Mouse (Mus musculus) forelimb bud, embryonic 11.5 days (tissue): ENCODE results near the gene Rpl13a.
"Not testable (repeated sequence)": the region's sequence is repeated elsewhere in the genome, so short reads cannot be mapped to it uniquely, and the experiment has no call there.

Source experiments
- DNase-seq: peaks from one replicate; pipeline ENCODE4 v3.0.0-alpha.2; 2012; ENCODE audit warnings: low read depth, low spot score

Gene Rpl13a

DNA sequence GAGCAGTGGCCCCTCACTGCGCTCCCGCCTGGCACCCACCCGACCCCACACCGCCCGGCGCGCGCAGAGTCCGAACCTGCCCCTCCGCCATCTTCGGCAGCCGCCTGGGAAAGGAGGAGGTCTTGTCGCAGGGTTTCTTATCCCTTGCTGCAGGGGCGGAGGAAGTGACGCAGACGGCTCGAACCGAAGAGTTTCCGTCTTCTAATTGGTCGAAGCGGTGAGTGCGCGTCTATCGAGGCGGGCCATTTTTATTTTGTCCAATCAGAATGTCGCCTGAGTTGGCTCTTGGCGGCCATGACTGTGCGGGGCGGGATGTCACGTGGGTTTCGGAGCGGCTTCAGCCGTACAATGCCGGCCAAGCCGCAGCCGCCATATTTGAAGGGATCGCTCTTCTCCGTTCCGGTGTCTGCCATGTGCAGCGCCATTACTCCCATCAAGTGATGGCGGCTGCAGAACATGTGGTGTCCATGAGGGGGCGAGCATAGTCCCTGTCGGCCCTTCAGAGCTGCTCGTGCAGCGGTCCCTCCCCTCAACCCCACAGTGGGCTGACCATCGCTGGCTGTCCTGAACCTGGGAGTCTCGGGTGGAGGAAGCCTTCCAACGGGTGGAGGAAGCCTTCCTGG is at the start of gene Rpl13a:
Gene Rpl13a, minus strand, starts transcription at position 138 of the 623 bp plus-strand sequence.
- DNase-seq: peak; percentile 100

DNA sequence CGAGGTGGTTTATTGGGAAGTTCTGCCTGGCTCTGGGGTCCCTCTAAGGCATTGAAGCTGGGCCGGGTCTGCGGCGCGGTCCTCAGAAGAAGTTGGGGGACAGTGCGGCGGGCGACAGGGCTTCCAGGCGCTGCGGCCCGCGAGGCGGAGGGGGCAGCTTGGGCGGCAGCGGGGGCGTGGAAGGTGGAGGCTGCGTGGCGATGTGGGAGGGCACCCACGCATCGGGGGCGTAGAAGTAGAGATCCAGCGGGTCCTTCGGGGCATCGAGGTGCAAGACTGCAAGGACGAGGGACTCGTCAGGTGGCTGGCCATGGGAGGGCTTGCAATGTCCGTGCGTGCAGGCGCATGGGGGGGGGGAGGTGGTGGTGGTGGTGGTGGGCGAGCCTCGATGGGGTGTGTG is 47.8 kb upstream of the Rpl13a start:
- DNase-seq: no peak

DNA sequence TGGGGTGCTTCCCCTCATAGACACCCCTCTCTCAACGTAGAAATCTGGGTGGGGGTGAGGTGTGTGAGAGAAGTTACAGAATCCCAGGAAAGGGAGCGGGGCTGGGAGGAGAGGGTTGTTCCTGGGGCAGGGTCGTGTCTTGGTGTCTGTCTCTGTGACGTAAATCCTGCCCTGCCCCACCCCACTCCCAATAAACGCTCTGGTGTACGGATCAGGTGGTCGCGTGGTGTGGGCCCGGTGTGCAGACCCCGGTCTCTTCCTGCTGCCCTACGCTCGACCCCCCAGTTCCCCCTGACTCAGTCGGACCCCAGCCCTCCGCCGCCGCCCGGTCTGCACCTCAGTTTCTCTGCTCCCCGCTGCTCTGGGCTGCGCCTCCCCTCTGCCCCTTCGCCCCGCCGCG is 47.4 kb upstream of the Rpl13a start:
- no peak for DNase-seq

DNA sequence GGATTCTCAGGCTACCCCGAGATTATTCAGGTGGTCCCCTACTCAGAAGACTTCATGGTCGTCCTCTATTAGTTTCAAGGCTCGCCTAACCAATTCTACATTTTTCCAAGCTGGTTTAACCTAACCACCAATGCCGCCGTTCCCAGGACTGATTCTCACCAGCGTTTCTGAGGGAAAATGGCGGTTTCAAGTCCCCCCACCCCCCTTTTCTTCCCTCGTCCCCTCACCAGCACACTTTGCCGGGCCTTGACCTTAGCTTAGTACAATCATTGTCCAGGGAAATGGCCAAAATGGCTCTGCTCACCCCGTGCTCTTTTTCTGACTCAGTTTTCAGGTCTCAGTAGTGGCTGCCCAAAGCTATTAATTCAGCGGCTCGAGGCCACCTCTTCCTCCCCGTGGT is 46.8 kb upstream of the Rpl13a start:
- DNase-seq: no peak

DNA sequence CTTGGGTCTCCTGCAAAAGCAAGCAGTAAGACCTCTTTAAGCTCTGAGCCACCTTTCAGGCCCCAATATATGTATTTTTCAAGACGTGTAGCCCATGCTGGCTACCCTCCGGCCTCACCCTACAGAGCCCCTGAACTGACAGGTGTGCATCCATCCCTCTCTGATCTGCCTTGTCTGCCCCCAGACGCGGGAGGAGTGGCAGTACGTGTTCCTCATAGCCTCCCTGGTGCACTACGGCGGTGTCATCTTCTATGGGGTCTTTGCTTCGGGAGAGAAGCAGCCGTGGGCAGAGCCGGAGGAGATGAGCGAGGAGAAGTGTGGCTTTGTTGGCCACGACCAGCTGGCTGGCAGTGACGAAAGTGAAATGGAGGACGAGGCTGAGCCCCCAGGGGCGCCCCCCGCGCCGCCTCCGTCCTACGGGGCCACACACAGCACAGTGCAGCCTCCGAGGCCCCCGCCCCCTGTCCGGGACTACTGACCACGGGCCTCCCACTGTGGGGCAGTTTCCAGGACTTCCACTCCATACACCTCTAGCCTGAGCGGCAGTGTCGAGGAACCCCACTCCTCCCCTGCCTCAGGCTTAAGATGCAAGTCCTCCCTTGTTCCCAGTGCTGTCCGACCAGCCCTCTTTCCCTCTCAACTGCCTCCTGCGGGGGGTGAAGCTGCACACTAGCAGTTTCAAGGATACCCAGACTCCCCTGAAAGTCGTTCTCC is 46.2 kb upstream of the Rpl13a start:
- DNase-seq: no peak

DNA sequence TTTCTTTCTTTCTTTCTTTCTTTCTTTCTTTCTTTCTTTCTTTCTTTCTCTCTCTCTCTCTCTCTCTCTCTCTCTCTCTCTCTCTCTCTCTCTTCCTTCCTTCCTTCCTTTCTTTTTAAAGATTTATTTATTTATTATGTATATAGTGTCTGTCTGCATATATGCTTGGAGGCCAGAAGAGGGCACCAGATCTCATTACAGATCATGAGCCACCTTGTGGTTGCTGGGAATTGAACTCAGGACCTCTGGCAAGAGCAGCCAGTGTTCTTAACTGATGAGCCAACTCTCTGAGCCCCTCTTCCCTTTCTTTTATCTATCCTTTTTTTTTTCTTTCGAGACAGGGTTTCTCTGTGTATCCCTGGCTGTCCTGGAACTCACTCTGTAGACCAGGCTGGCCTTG is 45.2 kb upstream of the Rpl13a start:
- DNase-seq: not testable (repeated sequence)

DNA sequence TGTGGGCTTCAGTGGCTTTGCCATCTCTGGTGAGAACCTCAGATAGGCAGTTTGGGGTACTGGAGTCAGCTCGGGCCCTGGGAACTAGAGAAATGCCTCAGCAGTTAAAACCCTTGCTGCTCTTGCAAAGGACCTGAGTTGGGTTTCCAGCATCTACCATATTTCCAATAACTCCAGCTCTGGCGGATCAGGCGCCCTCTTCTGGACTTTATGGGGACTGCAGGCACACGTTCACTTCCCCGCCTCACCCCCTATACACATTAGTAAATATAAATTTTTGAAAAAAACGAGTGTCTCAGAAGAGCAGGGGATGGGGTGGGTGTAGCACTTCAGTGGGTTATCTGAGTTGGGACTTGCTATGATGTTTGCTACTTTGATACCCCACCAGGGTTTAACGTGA is 44.4 kb upstream of the Rpl13a start:
- DNase-seq: no peak

DNA sequence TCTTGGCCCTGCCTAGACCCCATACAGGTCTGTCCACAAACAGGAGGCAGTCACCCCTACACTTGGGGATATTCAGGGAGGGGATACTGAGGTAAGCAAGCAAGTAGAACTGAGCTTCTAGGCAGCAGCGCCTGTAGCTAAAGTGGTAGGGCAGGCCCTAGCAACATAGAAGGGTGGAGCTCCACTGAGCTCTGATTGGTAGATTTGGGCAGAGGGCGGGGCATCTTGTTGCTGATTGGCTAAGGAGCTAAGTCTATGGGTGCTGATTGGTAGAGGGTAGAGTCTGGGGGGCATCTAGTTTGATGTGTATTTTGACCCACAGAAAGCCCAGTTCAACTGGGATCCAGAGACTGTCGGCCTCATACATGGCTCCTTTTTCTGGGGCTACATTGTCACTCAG is 40.9 kb upstream of the Rpl13a start:
- no peak for DNase-seq

DNA sequence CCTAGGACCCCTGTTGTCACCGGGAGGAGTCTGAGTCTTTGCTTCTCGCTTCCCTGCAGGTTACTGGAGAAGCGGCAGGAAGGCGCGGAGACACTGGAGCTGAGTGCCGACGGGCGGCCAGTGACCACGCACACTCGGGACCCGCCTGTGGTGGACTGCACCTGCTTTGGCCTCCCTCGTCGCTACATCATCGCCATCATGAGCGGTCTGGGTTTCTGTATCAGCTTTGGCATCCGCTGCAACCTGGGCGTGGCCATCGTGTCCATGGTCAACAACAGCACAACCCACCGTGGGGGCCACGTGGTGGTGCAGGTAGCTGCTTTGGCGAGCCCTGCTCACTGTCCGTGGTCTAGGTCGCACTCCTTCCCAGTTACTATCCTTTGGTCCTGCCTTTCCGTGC is 40.1 kb upstream of the Rpl13a start:
- no peak for DNase-seq

DNA sequence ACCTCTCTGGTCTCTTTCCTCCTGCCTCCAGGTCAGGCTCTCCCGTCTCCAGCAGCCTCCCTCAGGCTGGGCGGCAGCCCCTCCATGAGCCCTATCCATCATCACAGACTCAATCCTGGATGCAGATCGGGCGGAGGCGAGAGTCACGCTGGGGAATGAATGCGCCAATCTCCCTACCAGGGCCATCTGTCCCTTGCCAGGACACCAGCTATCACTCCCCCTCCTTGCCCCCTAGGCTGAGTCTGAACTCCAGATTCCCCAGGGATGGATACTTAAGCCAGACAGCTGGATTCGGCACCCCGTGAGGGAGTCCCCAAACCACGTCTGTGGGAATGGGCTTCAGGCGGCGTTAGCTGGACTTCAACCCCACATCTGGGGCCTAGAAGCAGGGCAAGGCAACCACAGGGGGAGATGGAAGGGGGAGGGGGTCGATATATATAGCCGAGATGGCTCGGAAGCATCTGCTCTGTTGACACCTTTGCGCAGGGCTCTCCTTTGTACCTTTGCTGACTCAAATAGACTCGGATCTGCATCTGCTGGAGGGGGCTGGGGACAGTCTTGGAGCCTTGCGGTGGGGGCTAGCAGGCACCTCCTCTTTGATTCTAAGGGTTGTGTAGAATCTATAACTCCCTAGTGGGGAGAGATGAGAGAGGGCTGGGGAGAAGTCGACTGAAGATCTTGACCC is 39.3 kb upstream of the Rpl13a start:
- DNase-seq: no peak

DNA sequence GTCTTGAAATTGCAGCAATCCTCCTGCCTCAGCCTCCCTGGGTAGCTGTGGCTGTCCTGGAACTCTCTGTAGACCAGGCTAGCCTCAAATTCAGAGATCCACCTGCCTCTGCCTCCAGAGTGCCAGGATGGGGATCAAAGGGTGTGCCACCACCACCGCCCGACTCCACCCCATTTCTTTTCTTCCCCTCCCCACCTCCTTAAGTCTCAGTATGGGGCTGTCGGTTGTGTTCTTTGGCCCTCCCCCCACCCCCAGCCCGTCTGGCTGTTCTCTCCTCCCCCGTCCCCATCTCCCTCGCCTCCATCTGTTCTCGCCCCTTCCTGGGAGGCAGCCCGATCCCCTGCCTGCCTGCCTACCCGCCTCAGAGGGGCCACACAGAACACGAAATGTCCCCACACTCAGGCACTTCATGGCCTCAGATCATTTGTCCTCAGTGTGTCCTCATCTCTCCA is 38.4 kb upstream of the Rpl13a start:
- DNase-seq: no peak

DNA sequence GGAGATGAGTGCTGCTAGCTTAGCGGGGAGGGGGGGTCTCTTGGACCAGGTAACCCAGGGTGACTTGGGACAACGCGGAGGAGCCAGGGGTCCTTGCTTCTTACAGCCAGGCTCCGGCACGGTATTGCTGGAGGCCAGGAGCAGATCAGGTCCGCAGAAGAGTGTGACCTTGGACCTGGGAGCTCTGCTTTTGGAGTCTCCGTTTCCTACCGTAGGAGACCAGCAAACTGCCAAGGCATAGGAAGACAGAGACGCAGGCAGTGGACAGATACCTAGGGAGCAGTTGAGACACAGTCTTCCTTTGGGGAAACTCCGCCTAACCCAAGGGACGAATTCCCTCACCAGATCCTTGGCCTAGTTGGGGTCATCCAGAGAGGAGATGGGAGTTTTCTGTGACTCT is 37.1 kb upstream of the Rpl13a start:
- DNase-seq: no peak

DNA sequence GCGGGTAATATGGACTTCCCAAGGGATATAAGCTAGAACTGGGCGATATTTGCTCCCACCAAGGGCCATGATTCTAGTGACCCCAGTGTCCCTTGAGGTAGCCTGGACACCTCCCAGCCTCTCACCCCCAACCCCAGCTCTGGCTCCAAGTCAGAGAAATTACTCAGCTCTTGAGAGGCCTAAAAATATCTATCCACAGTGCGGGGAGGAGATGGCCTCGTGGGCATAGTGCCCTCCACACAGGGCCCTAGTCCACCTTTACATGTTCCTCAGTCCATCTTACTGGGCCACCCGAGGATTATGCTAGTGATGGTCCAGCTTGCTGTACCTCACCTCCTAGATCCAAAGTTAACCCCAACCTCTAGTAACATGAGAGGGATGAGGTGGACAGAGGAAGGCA is 36.3 kb upstream of the Rpl13a start:
- no peak for DNase-seq

DNA sequence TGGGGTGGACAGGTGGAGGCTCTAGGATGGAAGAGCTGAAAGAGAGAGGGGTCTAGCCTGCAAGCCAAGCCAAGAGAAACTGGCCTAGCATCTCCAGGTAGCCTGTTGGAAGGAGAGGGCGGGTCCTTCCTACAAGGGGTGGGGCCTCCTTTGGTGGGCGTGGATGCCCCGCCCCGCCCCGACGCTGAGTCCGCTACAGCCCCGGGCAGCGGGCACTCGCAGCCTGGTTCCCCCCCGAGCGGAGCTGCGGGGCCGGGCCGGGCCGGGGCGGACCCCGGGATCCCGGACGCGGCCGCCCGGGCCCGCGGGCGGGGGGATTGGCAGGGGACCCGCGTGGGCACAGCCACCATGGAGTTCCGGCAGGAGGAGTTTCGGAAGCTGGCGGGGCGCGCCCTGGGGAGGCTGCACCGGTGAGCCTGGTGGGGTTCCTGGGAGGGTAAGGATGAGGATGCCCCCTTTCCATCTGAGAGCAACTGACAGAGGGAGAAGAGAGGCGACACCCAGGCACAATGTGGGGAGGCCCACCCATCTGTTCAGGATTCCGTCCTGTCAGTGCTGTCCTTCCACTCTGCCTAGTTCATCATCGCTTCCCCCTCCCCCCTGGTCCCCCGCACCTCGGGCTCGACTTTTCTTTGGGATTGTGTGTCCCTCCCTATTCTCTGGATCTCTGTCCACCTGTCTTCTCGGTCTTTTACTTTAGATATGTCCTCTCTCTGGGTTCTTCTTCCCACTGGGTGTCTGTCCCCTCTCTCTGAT is 35.4 kb upstream of the Rpl13a start, which contains the start of gene Slc17a7:
Gene Slc17a7, plus strand, starts transcription at position 215 of the 756 bp plus-strand sequence.
- no peak for DNase-seq

DNA sequence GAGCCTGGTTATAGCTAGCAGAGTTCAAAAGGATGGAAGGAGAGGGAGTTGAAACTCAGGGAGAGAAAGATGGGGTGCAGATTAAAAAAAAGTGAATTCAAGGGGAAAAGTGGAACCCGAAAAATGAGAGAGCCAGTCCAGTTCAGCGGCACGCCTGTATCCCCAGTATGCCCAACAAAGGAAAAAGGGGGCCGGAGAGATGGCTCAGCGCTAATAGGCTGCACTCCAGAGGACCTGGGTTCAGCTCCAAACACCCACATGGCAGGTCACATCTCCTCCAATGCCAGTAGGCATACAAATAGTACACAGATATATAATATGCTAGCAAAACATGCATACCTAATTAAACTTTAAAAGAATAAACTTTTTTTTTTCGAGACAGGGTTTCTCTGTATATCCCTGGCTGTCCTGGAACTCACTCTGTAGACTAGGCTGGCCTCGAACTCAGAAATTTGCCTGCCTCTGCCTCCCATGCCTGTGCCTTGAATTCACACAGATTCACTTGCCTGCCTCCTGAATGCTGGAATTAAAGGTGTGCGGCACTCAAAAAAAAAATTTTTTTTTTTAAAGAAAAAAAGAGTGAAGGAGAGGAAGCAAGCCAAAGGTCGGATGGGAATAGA is 34.5 kb upstream of the Rpl13a start:
- DNase-seq: no peak

DNA sequence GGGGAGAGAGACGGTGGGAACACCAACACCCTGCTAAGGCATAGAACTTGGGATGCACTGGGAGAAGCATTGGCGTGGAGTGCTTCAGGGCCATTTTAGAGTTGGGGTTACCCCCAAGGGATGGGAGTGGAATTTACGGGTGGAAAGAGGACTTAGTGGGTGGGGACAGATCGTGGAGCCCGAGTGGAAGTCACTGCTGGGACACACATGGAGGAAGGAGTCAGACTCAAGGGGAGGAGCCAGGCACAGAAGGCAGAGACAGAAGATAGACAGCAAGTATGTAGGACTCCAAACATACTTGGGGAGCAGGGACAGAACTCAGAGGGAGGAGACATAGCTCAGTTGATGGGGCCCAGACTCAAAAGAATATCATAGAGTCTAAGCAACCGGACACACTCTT is 34.0 kb upstream of the Rpl13a start:
- DNase-seq: no peak

DNA sequence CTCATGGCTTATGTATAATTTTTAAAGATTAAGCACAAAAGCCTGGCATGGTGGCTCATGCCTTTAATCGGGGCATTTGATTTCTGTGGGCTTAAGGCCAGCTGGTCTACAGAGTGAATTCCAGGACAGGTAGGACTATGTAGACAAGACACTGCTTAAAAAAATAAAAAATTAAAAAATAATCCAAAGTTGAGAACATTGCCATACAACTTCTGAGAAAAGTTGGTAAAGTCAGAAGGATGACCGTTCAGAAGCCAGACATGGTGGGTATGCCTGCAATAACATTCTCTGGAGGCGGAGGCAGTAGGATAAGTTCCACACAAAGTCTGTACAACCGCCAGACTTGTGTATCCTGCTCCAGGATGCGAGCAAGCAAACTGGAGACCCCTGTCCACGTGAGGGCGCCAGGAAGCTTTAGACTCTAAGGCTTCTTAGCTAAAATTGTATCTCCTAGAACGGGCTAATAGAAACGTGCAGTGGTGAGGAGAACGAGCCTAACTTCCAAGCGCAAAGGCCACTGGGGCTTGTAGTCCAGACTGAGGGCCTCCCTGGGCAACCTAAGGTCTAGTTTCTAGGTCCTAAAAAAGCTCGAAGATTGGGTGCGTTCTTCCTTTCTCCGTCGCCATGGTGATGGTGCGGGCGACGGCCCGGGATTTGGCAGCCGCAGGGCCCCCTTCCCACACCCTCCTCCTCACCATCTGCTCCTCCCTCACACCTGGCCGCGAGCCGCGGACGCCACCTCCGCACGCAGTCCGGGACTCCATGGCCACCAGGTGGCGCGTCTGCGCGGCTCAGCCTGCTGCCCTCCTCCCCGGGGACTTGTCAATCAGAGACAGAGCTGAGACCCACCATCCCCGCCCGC is 33.3 kb upstream of the Rpl13a start:
- DNase-seq: peak; percentile 87

DNA sequence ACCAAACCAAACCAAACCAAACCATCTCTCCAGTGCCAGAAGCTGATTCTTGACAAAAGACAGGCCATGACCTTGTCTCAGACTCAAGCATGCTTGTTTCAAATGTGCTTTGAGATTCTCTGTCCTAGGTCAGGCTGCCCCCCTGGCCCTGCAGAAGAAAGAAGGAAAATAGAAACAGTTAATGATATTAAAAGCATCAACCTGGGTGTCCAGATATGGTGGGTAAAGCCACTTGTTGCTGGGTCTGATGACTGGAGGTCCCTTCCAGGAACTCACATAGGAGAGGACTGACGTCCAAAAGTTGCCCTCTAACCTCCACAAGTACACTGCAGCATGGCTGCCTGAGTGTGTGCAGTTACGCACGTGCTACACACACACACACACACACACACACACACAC is 32.3 kb upstream of the Rpl13a start:
- no peak for DNase-seq

DNA sequence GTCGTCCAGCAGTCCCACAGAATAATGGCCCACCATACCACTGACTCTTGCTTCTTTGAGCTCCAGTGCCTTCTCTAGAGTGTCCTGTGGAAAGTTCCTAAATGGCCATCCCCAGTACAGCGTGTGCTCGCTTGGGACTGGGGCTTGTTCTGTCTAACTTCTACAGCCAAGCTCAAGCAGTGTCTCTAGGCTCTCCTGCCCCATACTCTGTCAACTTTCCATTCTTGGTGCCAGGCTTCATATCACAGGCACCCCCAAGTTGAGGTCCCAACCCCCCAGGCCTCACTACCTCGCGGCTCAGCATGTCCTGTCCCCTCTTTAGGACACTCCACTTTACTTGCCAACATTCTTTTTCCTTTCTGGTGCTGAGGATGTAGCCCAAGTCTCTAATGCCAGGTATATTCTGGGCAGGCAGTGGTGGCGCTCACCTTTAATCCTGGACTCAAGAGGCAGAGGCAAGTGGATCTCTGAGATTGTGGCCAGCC is 31.8 kb upstream of the Rpl13a start:
- DNase-seq: no peak

DNA sequence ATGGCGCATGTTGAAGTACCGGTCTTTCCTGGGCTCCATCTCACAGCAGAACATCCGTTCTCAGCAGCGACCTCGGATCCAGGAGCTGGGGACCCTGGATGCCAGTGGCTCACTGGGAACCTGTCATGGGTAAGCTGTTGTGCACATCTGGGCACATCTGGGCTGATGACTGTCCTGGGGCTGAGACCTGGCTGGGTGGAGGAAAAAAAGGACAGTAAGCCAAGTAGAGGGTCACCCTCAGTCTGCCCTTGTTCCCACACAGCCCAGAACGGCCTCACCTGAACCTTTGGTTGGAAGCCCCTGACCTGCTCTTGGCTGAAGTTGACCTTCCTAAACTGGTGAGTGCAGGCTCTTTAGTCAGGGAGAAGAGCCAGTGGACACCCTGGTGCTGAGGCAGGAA is 30.4 kb upstream of the Rpl13a start:
- no peak for DNase-seq

DNA sequence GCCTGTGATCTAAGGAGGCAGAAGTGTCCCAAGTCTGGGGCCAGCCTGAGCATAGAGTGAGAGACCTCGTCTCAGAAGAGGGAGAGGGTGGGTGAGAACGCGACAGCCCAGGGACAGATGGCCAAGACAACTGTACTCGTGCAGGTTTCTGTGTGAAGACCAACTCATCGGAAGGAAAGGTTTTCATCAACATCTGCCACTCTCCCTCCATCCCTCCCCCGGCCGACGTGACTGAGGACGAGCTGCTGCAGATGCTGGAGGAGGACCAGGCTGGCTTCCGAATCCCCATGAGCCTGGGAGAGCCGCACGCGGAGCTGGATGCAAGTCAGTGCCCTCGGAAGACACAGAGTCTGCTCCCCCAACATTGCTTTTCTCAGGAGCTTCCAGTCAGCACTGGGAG is 28.9 kb upstream of the Rpl13a start:
- no peak for DNase-seq
